Mouse (Mus musculus): Measurements from ENCODE around the gene Dlg1. TPM values are rescaled to one million over a fixed set of nuclear protein-coding genes. Genes with fewer than 3 reads are reported as not detected.
"Not testable (repeated sequence)": the region's sequence is repeated elsewhere in the genome, so short reads cannot be mapped to it uniquely, and the experiment has no call there.

Dlg1 gene
- polyA plus RNA-seq, 1 experiment from 2014 or later, result 26.4 TPM

DNA sequence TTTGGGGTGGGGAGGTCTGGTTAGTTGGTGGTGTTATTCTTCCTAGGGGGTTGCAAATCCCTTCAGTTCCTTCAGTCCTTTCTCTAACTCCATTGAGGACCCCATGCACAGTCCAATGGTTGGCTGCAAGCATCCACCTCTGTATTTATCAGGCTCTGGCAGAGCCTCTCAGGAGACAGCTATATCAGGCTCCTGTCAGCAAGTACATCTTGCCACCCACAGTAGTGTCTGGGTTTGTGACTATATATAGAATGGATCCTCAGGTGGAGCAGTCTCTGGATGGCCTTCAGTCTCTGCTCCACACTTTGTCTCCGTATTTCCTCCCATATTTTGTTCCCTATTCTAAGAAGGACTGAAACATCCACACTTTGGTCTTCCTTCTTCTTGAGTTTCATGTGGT is 67.7 kb downstream of the Dlg1 start:
- H3K9ac ChIP-seq (ENCODE audit: low read depth, low read length); H3K4me2 ChIP-seq (replicated peaks; ENCODE audit: low read depth, low read length); H3K4me1 ChIP-seq (replicated peaks; ENCODE audit: control insufficient read depth, insufficient read depth, low read length); ATAC-seq (ENCODE audit: low FRiP score); H3K4me3 ChIP-seq (ENCODE audit: low read depth, low read length); H3K27me3 ChIP-seq (ENCODE audit: control insufficient read depth, insufficient read depth, low read length); DNase-seq (ENCODE audit: low spot score); H3K27ac ChIP-seq (ENCODE audit: low read depth, low read length); H3K9me3 ChIP-seq (ENCODE audit: control insufficient read depth, low read length); H3K36me3 ChIP-seq (ENCODE audit: control insufficient read depth, insufficient read depth, low read length): not testable (repeated sequence)
- 96% methylated on average over 1 of the region's 1 CpGs for WGBS

- Histone ChIP-seq H3K27me3 (ENCODE audit: control insufficient read depth, insufficient read depth, low read length) (no peaks in the 10 kb centered on the region), H3K4me2 (replicated peaks; ENCODE audit: low read depth, low read length) (no peak overlapping the region), H3K9ac (ENCODE audit: low read depth, low read length) (no peak overlapping the region), H3K9me3 (ENCODE audit: control insufficient read depth, low read length) (no peaks in the 10 kb centered on the region), H3K4me3 (ENCODE audit: low read depth, low read length) (no peak overlapping the region), H3K4me1 (replicated peaks; ENCODE audit: control insufficient read depth, insufficient read depth, low read length) (no peaks in the 10 kb centered on the region), H3K36me3 (ENCODE audit: control insufficient read depth, insufficient read depth, low read length) (no peaks in the 10 kb centered on the region), H3K27ac (ENCODE audit: low read depth, low read length) (no peak overlapping the region)
- DNase-seq (ENCODE audit: low spot score) (no peak), ATAC-seq (ENCODE audit: low FRiP score) (no peak)
- WGBS, result 90% methylated on average over 4 of the region's 4 CpGs
Measured at GRCm38 (mm10) chr16:31737081-31737480, 73.8 kb downstream of the Dlg1 start.

DNA sequence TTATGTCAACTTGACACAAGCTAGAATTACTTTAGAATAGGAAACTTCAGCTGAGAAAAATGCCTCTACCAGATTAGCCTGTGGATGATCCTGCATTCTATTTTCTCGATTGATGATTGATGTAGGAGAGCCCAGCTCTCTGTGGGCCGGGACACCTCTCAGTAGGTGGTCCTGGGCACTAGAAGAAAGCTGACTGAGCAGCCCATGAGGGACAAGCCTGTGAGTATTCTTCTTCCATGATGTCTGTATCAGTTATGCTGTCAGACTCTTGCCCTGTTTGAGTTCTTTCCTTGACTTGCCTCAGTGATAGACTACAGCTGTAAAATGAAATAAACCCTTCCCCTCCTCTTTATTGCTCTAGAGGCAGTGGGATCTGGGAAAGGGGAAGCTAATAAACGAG is 74.5 kb downstream of the Dlg1 start:
- no peak overlapping the region for H3K4me2 ChIP-seq (replicated peaks; ENCODE audit: low read depth, low read length)
- no peak overlapping the region for H3K4me3 ChIP-seq (ENCODE audit: low read depth, low read length)
- H3K36me3 ChIP-seq (ENCODE audit: control insufficient read depth, insufficient read depth, low read length), result no peaks in the 10 kb centered on the region
- H3K9me3 ChIP-seq (ENCODE audit: control insufficient read depth, low read length), result no peaks in the 10 kb centered on the region
- DNase-seq (ENCODE audit: low spot score), result no peak
- no peak overlapping the region for H3K27ac ChIP-seq (ENCODE audit: low read depth, low read length)
- 66% methylated on average over 3 of the region's 3 CpGs for WGBS
- no peak overlapping the region for H3K9ac ChIP-seq (ENCODE audit: low read depth, low read length)
- ATAC-seq (ENCODE audit: low FRiP score), result no peak
- H3K4me1 ChIP-seq (replicated peaks; ENCODE audit: control insufficient read depth, insufficient read depth, low read length), result no peaks in the 10 kb centered on the region
- H3K27me3 ChIP-seq (ENCODE audit: control insufficient read depth, insufficient read depth, low read length), result no peaks in the 10 kb centered on the region

- Histone ChIP-seq H3K4me2 (replicated peaks; ENCODE audit: low read depth, low read length) (no peak overlapping the region), H3K36me3 (ENCODE audit: control insufficient read depth, insufficient read depth, low read length) (no peaks in the 10 kb centered on the region), H3K27ac (ENCODE audit: low read depth, low read length) (no peak overlapping the region), H3K9me3 (ENCODE audit: control insufficient read depth, low read length) (no peaks in the 10 kb centered on the region), H3K4me1 (replicated peaks; ENCODE audit: control insufficient read depth, insufficient read depth, low read length) (no peaks in the 10 kb centered on the region), H3K27me3 (ENCODE audit: control insufficient read depth, insufficient read depth, low read length) (no peaks in the 10 kb centered on the region), H3K4me3 (ENCODE audit: low read depth, low read length) (no peak overlapping the region), H3K9ac (ENCODE audit: low read depth, low read length) (no peak overlapping the region)
- DNase-seq (ENCODE audit: low spot score), result no peak
- 86% methylated on average over 8 of the region's 8 CpGs for WGBS
- no peak for ATAC-seq (ENCODE audit: low FRiP score)
Measured at GRCm38 (mm10) chr16:31740271-31740670, 77.0 kb downstream of the Dlg1 start.

DNA sequence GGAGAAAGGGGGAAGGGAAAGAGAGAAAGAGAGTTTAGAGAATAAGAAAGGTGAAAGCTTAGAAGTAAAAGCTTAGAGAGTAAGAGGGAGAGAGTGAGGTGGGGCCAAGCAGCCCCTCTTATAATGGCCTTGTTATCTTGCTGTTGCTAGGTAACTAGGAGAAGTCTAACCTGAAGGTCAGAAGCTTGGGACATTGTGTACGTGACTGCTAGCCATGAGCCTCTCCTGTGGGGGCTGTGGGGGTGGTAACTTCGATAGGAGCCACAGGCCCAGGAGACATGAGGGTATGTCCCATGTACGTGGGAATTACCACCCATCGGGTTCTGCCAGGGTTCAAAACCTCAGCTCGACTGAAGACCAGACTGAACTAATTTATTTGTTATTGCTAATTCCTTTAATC is 77.5 kb downstream of the Dlg1 start:
- no peaks in the 10 kb centered on the region for H3K9me3 ChIP-seq (ENCODE audit: control insufficient read depth, low read length)
- H3K4me3 ChIP-seq (ENCODE audit: low read depth, low read length), result no peak overlapping the region
- no peak overlapping the region for H3K27ac ChIP-seq (ENCODE audit: low read depth, low read length)
- 81% methylated on average over 5 of the region's 5 CpGs for WGBS
- H3K4me2 ChIP-seq (replicated peaks; ENCODE audit: low read depth, low read length), result no peak overlapping the region
- H3K27me3 ChIP-seq (ENCODE audit: control insufficient read depth, insufficient read depth, low read length), result no peaks in the 10 kb centered on the region
- no peaks in the 10 kb centered on the region for H3K36me3 ChIP-seq (ENCODE audit: control insufficient read depth, insufficient read depth, low read length)
- no peaks in the 10 kb centered on the region for H3K4me1 ChIP-seq (replicated peaks; ENCODE audit: control insufficient read depth, insufficient read depth, low read length)
- no peak for ATAC-seq (ENCODE audit: low FRiP score)
- H3K9ac ChIP-seq (ENCODE audit: low read depth, low read length), result no peak overlapping the region
- no peak for DNase-seq (ENCODE audit: low spot score)

DNA sequence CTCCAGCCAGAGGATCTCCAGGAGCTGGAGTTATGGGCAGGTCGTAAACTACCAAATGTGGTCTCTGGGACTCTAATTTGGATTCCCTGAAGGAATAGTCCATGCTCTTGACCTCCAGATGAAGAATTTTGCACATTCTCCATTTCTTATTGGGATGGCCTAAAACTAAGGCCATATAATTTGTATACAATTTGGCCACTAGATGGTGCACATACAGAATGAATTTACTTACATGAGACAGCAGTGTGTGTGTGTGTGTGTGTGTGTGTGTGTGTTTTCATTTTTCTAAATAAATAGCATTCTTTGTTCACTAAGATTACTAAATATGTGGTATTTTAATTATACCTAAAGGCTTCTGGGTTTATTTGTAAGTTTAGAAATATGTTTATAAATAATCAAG is 87.3 kb downstream of the Dlg1 start:
- Histone ChIP-seq H3K4me1 (replicated peaks; ENCODE audit: control insufficient read depth, insufficient read depth, low read length) (no peaks in the 10 kb centered on the region), H3K4me3 (ENCODE audit: low read depth, low read length) (no peak overlapping the region), H3K27me3 (ENCODE audit: control insufficient read depth, insufficient read depth, low read length) (no peaks in the 10 kb centered on the region), H3K9me3 (ENCODE audit: control insufficient read depth, low read length) (no peaks in the 10 kb centered on the region), H3K36me3 (ENCODE audit: control insufficient read depth, insufficient read depth, low read length) (no peaks in the 10 kb centered on the region), H3K27ac (ENCODE audit: low read depth, low read length) (no peak overlapping the region), H3K4me2 (replicated peaks; ENCODE audit: low read depth, low read length) (no peak overlapping the region), H3K9ac (ENCODE audit: low read depth, low read length) (no peak overlapping the region)
- no peak for ATAC-seq (ENCODE audit: low FRiP score)
- WGBS, result 89% methylated on average over 1 of the region's 1 CpGs
- DNase-seq (ENCODE audit: low spot score), result peak; percentile 48

GRCm38 (mm10) chr16:31754172-31755025 is 91.2 kb downstream of the Dlg1 start:
- ATAC-seq (ENCODE audit: low FRiP score) (no peak), DNase-seq (ENCODE audit: low spot score) (no peak)
- no peaks in the 10 kb centered on the region for H3K27me3 ChIP-seq (ENCODE audit: control insufficient read depth, insufficient read depth, low read length)
- no peak overlapping the region for H3K4me3 ChIP-seq (ENCODE audit: low read depth, low read length)
- no peak overlapping the region for H3K4me2 ChIP-seq (replicated peaks; ENCODE audit: low read depth, low read length)
- no peak overlapping the region for H3K9ac ChIP-seq (ENCODE audit: low read depth, low read length)
- H3K4me1 ChIP-seq (replicated peaks; ENCODE audit: control insufficient read depth, insufficient read depth, low read length), result no peaks in the 10 kb centered on the region
- H3K9me3 ChIP-seq (ENCODE audit: control insufficient read depth, low read length), result no peaks in the 10 kb centered on the region
- H3K36me3 ChIP-seq (ENCODE audit: control insufficient read depth, insufficient read depth, low read length), result no peaks in the 10 kb centered on the region
- WGBS, result 79% methylated on average over 19 of the region's 19 CpGs
- H3K27ac ChIP-seq (ENCODE audit: low read depth, low read length), result 0 out of 2 replicates have a peak overlapping the region, but pooled peaks have one; percentile 30

- Histone ChIP-seq H3K9me3 (ENCODE audit: control insufficient read depth, low read length) (no peaks in the 10 kb centered on the region), H3K4me2 (replicated peaks; ENCODE audit: low read depth, low read length) (no peak overlapping the region), H3K4me3 (ENCODE audit: low read depth, low read length) (no peak overlapping the region), H3K27ac (ENCODE audit: low read depth, low read length) (no peak overlapping the region), H3K27me3 (ENCODE audit: control insufficient read depth, insufficient read depth, low read length) (no peaks in the 10 kb centered on the region), H3K36me3 (ENCODE audit: control insufficient read depth, insufficient read depth, low read length) (no peaks in the 10 kb centered on the region), H3K4me1 (replicated peaks; ENCODE audit: control insufficient read depth, insufficient read depth, low read length) (no peaks in the 10 kb centered on the region), H3K9ac (ENCODE audit: low read depth, low read length) (no peak overlapping the region)
- WGBS, result 95% methylated on average over 1 of the region's 1 CpGs
- no peak for ATAC-seq (ENCODE audit: low FRiP score)
- DNase-seq (ENCODE audit: low spot score), result no peak
Measured at GRCm38 (mm10) chr16:31755053-31755452, 91.8 kb downstream of the Dlg1 start.

DNA sequence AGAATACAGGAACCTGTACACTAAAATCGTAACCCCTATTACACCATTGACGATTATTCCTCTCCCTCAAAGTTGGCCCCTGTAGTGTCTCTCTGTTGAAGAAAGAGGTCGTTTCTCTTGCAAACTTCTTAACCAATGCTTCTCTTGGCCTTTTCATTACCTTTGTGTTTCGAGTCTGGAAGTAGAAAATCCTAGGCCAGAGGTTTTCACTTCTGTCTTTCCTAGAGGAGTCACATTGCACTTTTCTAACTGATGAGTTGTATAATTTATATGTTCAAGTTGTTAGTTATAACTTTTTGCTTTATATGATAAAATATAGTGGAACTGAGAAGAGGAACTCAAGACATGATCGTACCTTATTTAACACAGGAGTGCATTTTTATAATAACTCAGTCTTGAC is 93.2 kb downstream of the Dlg1 start:
- Histone ChIP-seq H3K27ac (ENCODE audit: low read depth, low read length) (no peak overlapping the region), H3K9me3 (ENCODE audit: control insufficient read depth, low read length) (no peaks in the 10 kb centered on the region), H3K27me3 (ENCODE audit: control insufficient read depth, insufficient read depth, low read length) (no peaks in the 10 kb centered on the region), H3K4me2 (replicated peaks; ENCODE audit: low read depth, low read length) (no peak overlapping the region), H3K9ac (ENCODE audit: low read depth, low read length) (no peak overlapping the region), H3K4me1 (replicated peaks; ENCODE audit: control insufficient read depth, insufficient read depth, low read length) (no peaks in the 10 kb centered on the region), H3K36me3 (ENCODE audit: control insufficient read depth, insufficient read depth, low read length) (no peaks in the 10 kb centered on the region), H3K4me3 (ENCODE audit: low read depth, low read length) (no peak overlapping the region)
- no peak for DNase-seq (ENCODE audit: low spot score)
- no peak for ATAC-seq (ENCODE audit: low FRiP score)
- WGBS, result 89% methylated on average over 5 of the region's 5 CpGs
